In the genomic region with DNA sequence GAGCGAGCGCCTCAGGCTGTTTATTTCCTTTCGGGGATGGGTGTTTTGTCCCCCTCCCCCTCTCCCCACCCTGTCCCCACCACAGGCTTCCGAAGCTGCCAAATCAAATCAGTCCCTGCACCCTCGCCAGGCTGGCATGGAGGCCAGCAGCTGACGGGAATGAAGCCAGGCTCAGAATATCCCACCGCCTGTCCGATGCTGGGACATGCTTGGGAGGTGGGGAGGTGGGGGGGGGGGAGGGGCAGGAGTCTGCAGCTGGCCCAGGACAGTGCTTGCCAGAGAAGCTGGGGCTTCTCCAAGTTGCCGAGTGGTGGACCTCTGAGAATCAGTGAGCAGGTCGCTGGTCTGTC, we compare ENCODE assay signal across 10 mouse cellular contexts. TPM values are rescaled to one million over a fixed set of nuclear protein-coding genes. Genes with fewer than 3 reads are reported as not detected.
A peak's percentile ranks its signal among the peaks of the same experiment; 100 is the strongest.
DNase-seq lines count a peak whose midpoint lies in the region; ATAC-seq and TF ChIP-seq lines count a peak whose summit lies in the region.
"Had no signal": no experiment of that assay in that cellular context is flagged by ENCODE, and none has a peak within 500 bp of the region (broad histone marks: within the 10 kb centered on the region; RNA-seq: fewer than 3 reads in every experiment).

No protein-coding gene starts in this region.

- TF ChIP-seq EP300 in heart, postnatal 0 days (IDR thresholded peaks at IDR 0.05; ENCODE audit: low read depth) = no peak

- H3K4me1 ChIP-seq in lung, embryonic 14.5 days (ENCODE audit: insufficient read depth) = peaks cover 6% of the 10 kb centered on the region
- peaks cover 68% of the 10 kb centered on the region for H3K4me1 ChIP-seq in heart, postnatal 0 days (ENCODE audit: control insufficient read depth, insufficient read depth)
- no peaks in the 10 kb centered on the region; the same call in 1 of the 2 replicates for H3K4me1 ChIP-seq in midbrain, embryonic 16.5 days (ENCODE audit: control insufficient read depth, insufficient read depth, low read length)

- H3K27ac ChIP-seq in lung, embryonic 14.5 days (ENCODE audit: low read depth) = no peak overlapping the region
- H3K27ac ChIP-seq in heart, postnatal 0 days (ENCODE audit: low read depth) = peak overlapping the region; percentile 58
- H3K27ac ChIP-seq in midbrain, embryonic 16.5 days (ENCODE audit: low read length) = no peak overlapping the region

- whole genome bisulfite sequencing in lung, embryonic 14.5 days = 24% methylated on average over 10 of the region's 10 CpGs
- 14% methylated on average over 8 of the region's 10 CpGs for WGBS in heart, postnatal 0 days
- WGBS in midbrain, embryonic 16.5 days = 56% methylated on average over 10 of the region's 10 CpGs

- peak; percentile 31; the same call in 1 of the 2 replicates for ATAC-seq in lung, embryonic 14.5 days (ENCODE audit: insufficient read depth)
- peak; percentile 78 for ATAC-seq in heart, postnatal 0 days (ENCODE audit: insufficient read depth, low read depth)
- peak; percentile 47 for ATAC-seq in midbrain, embryonic 16.5 days
- ATAC-seq: Patski had no signal

- H3K4me3 ChIP-seq in lung, embryonic 14.5 days (ENCODE audit: low read depth, low read length) = no peak overlapping the region
- no peak overlapping the region for H3K4me3 ChIP-seq in heart, postnatal 0 days (ENCODE audit: low read depth, low read length)
- no peak overlapping the region for H3K4me3 ChIP-seq in midbrain, embryonic 16.5 days (ENCODE audit: low read depth, low read length)

- DNase-seq in lung, embryonic 14.5 days = peak; percentile 23
- DNase-seq in lung, postnatal 25 days (ENCODE audit: low spot score) = no peak
- DNase-seq in gastrocnemius, adult 8-10 months (ENCODE audit: low spot score in 2 of 2) = peak; percentile 67 to 84
- peak; percentile 82 for DNase-seq in heart, postnatal 0 days (ENCODE audit: low spot score)
- no peak for DNase-seq in ovary, postnatal 10 days (ENCODE audit: low spot score)
- DNase-seq in yolk sac, embryonic 10.5 days (ENCODE audit: low spot score) = no peak
- no peak for DNase-seq in lung, postnatal 36 days
- DNase-seq: cerebellum, adult 11 months had no signal

- H3K36me3 ChIP-seq in lung, embryonic 14.5 days (ENCODE audit: insufficient read depth) = no peaks in the 10 kb centered on the region
- H3K36me3 ChIP-seq in heart, postnatal 0 days (replicated peaks; ENCODE audit: control insufficient read depth, insufficient read depth, low read length) = no peaks in the 10 kb centered on the region
- no peaks in the 10 kb centered on the region for H3K36me3 ChIP-seq in midbrain, embryonic 16.5 days (ENCODE audit: control insufficient read depth, insufficient read depth, low read length)

- TF ChIP-seq CTCF in lung, embryonic 14.5 days (IDR thresholded peaks at IDR 0.05; ENCODE audit: low read depth) = no peak
- TF ChIP-seq CTCF in heart, postnatal 0 days (IDR thresholded peaks at IDR 0.05; ENCODE audit: low read depth) = no peak

- no peaks in the 10 kb centered on the region for H3K9me3 ChIP-seq in lung, embryonic 14.5 days (ENCODE audit: low read depth, low read length)
- H3K9me3 ChIP-seq in heart, postnatal 0 days (replicated peaks; ENCODE audit: control insufficient read depth, low read length) = no peaks in the 10 kb centered on the region
- no peaks in the 10 kb centered on the region for H3K9me3 ChIP-seq in midbrain, embryonic 16.5 days (replicated peaks; ENCODE audit: control insufficient read depth, low read length, poor library complexity, severe bottlenecking)

- peak overlapping the region; percentile 11; the same call in 1 of the 2 replicates for H3K9ac ChIP-seq in lung, embryonic 14.5 days
- no peak overlapping the region; the same call in 1 of the 2 replicates for H3K9ac ChIP-seq in heart, postnatal 0 days (replicated peaks; ENCODE audit: low read depth, low read length)
- no peak overlapping the region for H3K9ac ChIP-seq in midbrain, embryonic 16.5 days (ENCODE audit: low read depth, low read length)

- H3K27me3 ChIP-seq in lung, embryonic 14.5 days (ENCODE audit: insufficient read depth, low read length) = peaks cover 5% of the 10 kb centered on the region; the same call in 1 of the 2 replicates
- no peaks in the 10 kb centered on the region for H3K27me3 ChIP-seq in heart, postnatal 0 days (ENCODE audit: control insufficient read depth, insufficient read depth, low read length)
- no peaks in the 10 kb centered on the region for H3K27me3 ChIP-seq in midbrain, embryonic 16.5 days (ENCODE audit: control insufficient read depth, insufficient read depth, low read depth, low read length)
- H3K27me3 ChIP-seq: Patski had no signal

- no peak overlapping the region for H3K4me2 ChIP-seq in lung, embryonic 14.5 days
- peak overlapping the region; percentile 14; the same call in 1 of the 2 replicates for H3K4me2 ChIP-seq in heart, postnatal 0 days (ENCODE audit: low read depth, low read length)
- H3K4me2 ChIP-seq in midbrain, embryonic 16.5 days (ENCODE audit: low read length) = no peak overlapping the region

RNA-seq across cellular contexts. Expression of a gene that starts 39.1 kb away (rescaled TPM):
- polyA plus RNA-seq in lung, embryonic 14.5 days (2014; fragmentation: Nextera tagmentation; extraction: Ambion mirVana) = 14.3 and 29.3 TPM in 2 replicates
- total RNA-seq in gastrocnemius, adult 8-10 months (2022) = 10 to 100 TPM; 15.2 to 22.9 (median 18.4) TPM
- total RNA-seq in heart, postnatal 0 days (2014; rRNA removed; ENCODE audit: low replicate concordance) = 4.7 and 35.2 TPM in 2 replicates
- polyA plus RNA-seq in heart, postnatal 0 days (2015; fragmentation: Nextera tagmentation; extraction: Ambion mirVana) = 19.3 and 22.1 TPM in 2 replicates
- 31.6 and 35.5 TPM in 2 replicates for polyA plus RNA-seq in midbrain, embryonic 16.5 days (2015; fragmentation: Nextera tagmentation; extraction: Ambion mirVana)

RNA-seq across cellular contexts. Expression of a gene that starts 49.9 kb away (rescaled TPM):
- polyA plus RNA-seq in lung, embryonic 14.5 days (2014; fragmentation: Nextera tagmentation; extraction: Ambion mirVana) = 12.2 TPM in 1 of 2 replicates, not detected in the other
- total RNA-seq in gastrocnemius, adult 8-10 months (2022) = 1 to 10 TPM in 2 of 4 experiments, not detected in 2; 3.8 to 4.1 TPM
- 33.8 TPM in 1 of 2 replicates, not detected in the other for total RNA-seq in heart, postnatal 0 days (2014; rRNA removed; ENCODE audit: low replicate concordance)
- 2.4 TPM in 1 of 2 replicates, not detected in the other for polyA plus RNA-seq in heart, postnatal 0 days (2015; fragmentation: Nextera tagmentation; extraction: Ambion mirVana)
- 0.65 and 0.69 TPM in 2 replicates for polyA plus RNA-seq in midbrain, embryonic 16.5 days (2015; fragmentation: Nextera tagmentation; extraction: Ambion mirVana)

Comparison
In these comparisons a context has a peak if more than half of its experiments do, and no peak if none do; other contexts are left out.
1. DNase-seq: peak in lung, embryonic 14.5 days (single experiment), gastrocnemius, adult 8-10 months (2 of 2) and heart, postnatal 0 days (single experiment); none in lung, postnatal 25 days (single experiment), ovary, postnatal 10 days (single experiment), yolk sac, embryonic 10.5 days (single experiment) and lung, postnatal 36 days (single experiment).
2. Peak in every context shown above with its lines, with median percentiles within 50 percentile points of each other: ATAC-seq.